Mouse (Mus musculus): ENCODE measurements around the gene Lgi2. TPM values are rescaled to one million over a fixed set of nuclear protein-coding genes. Genes with fewer than 3 reads are reported as not detected.

Lgi2 gene
- polyA plus RNA-seq, 1 experiment = 25.6 TPM

DNA sequence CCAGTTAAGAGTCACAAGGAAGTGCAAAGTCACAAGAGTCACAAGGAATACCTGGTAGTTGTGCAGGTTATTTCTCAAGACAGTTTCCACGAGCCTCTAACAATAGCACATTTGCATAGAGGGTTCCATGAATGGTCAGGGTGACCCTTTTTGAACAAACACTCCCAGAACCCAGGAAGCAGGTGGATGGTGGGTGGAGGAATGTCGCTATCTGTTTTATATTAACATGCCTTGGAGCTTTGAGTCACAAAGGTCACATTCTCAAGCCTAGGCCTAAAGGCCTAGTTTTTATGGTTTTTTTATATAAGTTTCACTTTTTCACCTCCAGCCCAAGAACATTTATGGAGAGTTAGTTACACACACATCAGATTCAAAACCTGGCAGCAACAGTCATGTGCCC is 46.3 kb downstream of the Lgi2 start:
- TF ChIP-seq POLR2A (IDR thresholded peaks at IDR 0.05; ENCODE audit: extremely low read depth, insufficient read depth, low read length) (no peak), CTCF (IDR thresholded peaks at IDR 0.05; ENCODE audit: extremely low read depth, insufficient read depth, low read length) (no peak)
- H3K4me3 ChIP-seq (ENCODE audit: insufficient read depth, low read length) = no peak overlapping the region

DNA sequence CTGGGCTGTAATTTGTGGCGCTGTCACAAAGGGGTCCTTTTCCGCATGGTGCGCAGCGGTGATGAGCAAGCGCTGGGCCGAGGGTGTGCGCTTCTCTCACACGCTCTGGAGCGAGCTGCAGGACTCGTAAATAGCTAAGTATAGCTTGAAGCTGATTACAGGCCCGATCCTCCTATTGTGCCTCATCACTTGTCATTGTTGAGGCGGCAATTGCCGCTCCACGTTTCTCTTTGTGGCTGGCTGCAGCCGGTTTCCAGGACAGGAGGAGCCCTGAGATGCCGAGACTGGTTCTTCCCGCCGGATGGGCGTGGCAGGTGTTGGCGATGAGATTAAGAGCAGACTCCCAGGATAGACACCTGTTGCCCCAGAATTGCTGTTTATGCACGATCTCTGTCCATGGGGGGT is 50.2 kb downstream of the Lgi2 start:
- no peak overlapping the region for H3K27ac ChIP-seq (ENCODE audit: insufficient read depth, low read length)
- no peak for TF ChIP-seq CTCF (IDR thresholded peaks at IDR 0.05; ENCODE audit: extremely low read depth, insufficient read depth, low read length)
- no peak for TF ChIP-seq POLR2A (IDR thresholded peaks at IDR 0.05; ENCODE audit: extremely low read depth, insufficient read depth, low read length)

More for the DNA sequence above, 46.3 kb downstream of the Lgi2 start:
- Histone ChIP-seq H3K4me1 (ENCODE audit: control insufficient read depth, insufficient read depth, low read length) (peaks cover 1% of the 10 kb centered on the region; the same call in 1 of the 2 replicates), H3K27ac (ENCODE audit: insufficient read depth, low read length) (no peak overlapping the region)

DNA sequence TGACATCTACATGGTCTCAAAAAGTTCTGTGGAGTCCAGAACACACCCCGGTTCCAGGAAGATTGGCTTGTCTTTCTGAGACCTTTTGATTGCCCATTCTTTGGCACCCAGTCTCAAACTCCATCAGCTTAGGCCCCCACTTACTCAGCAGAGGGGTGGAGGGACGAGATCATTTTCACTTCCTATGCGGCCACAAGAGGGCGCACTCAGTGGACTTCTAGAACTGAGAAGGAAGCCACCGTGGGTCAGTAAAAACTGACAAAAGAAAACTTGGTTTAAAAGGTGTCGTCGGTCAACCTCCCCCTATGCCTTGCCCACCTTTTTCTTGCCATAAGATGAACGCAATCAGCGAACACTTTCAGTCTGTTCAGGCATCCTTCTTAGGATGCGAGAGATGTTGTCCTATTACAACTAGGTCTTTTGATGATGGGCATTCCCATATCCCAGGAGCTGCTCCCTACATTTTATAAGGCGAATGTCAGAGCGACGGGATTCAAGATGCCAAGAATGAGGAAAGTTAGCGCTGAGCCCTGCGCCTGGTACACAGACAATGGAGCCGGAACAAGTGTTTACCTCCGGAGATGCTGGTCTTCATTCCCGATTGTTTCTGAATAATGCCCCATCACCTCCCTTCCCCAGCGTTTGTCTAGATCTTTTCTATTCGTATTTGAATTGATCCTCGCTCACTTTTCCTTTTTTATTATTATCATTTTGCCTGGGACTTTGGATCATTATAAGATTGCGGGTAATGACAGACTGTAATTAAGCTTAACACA is 50.8 kb downstream of the Lgi2 start:
- Histone ChIP-seq H3K27ac (ENCODE audit: insufficient read depth, low read length) (no peak overlapping the region), H3K4me3 (ENCODE audit: insufficient read depth, low read length) (peak overlapping the region; percentile 3), H3K4me1 (ENCODE audit: control insufficient read depth, insufficient read depth, low read length) (peaks cover 1% of the 10 kb centered on the region; the same call in 1 of the 2 replicates)
- TF ChIP-seq CTCF (IDR thresholded peaks at IDR 0.05; ENCODE audit: extremely low read depth, insufficient read depth, low read length) = peak; percentile 61
- TF ChIP-seq POLR2A (IDR thresholded peaks at IDR 0.05; ENCODE audit: extremely low read depth, insufficient read depth, low read length) = no peak

More for the DNA sequence above, 50.2 kb downstream of the Lgi2 start:
- Histone ChIP-seq H3K4me1 (ENCODE audit: control insufficient read depth, insufficient read depth, low read length) (peaks cover 1% of the 10 kb centered on the region; the same call in 1 of the 2 replicates), H3K4me3 (ENCODE audit: insufficient read depth, low read length) (peak overlapping the region; percentile 3; the same call in 1 of the 2 replicates)

DNA sequence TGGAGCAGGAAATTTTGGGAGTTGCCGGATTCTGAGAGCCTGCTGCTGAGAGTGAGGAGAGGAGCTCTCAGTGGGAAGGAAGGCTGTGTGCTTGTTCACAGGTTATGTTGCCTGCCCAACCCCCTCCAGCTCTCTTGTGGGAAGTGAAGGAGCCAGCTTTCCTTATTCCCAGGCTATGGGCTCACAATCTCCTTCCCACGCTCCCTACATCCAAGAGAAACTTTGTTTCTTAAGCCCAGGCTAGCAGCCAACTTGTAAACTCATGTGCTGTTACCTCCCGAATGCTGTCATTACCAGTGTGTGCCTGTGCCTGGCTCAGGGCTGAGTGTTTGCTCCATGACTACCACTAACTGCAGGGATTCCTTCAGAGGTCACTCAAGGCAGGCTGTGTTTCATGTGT is 55.2 kb downstream of the Lgi2 start:
- H3K4me1 ChIP-seq (ENCODE audit: control insufficient read depth, insufficient read depth, low read length) = peaks cover 1% of the 10 kb centered on the region; the same call in 1 of the 2 replicates
- TF ChIP-seq CTCF (IDR thresholded peaks at IDR 0.05; ENCODE audit: extremely low read depth, insufficient read depth, low read length) (no peak), POLR2A (IDR thresholded peaks at IDR 0.05; ENCODE audit: extremely low read depth, insufficient read depth, low read length) (no peak)
- H3K27ac ChIP-seq (ENCODE audit: insufficient read depth, low read length) = no peak overlapping the region
- no peak overlapping the region for H3K4me3 ChIP-seq (ENCODE audit: insufficient read depth, low read length)

DNA sequence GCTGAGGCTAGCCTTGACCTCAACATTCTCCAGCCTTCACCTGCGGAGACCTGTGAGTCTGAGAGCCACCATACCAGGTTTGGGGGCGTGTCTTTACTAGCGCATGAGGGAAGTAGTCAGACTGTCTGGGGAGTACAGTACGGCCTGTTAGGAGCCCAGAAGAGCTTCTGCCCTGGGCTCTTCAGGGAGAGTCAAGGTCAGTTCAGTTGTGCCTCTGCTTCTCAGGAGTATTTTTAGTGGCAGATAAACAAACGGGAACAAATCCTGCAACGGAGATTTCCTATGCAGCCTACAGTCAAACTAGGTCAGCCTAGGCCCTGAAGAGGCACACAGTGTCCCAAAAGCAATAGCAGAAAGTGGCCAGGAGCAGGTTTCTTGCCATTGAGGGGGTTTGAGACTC is 56.8 kb downstream of the Lgi2 start:
- no peak overlapping the region for H3K27ac ChIP-seq (ENCODE audit: insufficient read depth, low read length)
- no peaks in the 10 kb centered on the region for H3K4me1 ChIP-seq (ENCODE audit: control insufficient read depth, insufficient read depth, low read length)
- H3K4me3 ChIP-seq (ENCODE audit: insufficient read depth, low read length) = no peak overlapping the region
- TF ChIP-seq CTCF (IDR thresholded peaks at IDR 0.05; ENCODE audit: extremely low read depth, insufficient read depth, low read length) = no peak
- TF ChIP-seq POLR2A (IDR thresholded peaks at IDR 0.05; ENCODE audit: extremely low read depth, insufficient read depth, low read length) = no peak

DNA sequence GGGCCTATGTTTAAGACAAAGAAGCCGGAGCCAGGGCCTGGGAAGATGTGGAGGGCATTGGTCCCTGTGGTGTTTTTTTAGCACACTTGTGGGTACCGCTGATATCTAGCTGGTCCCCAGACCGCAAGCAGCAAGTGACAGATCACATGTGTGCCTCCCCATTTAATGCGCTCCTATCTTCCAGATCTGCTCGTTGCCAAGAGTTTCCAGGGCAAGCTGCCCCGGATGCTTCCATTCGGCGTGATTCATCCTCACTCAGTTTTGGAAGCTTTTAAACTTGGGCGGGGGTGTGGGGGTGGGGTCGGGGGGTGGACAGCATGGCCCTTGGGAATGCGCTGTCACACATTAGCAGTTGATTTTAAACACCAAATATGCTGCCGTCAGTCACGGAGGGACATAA is 61.6 kb downstream of the Lgi2 start:
- Histone ChIP-seq H3K27ac (ENCODE audit: insufficient read depth, low read length) (no peak overlapping the region), H3K4me1 (ENCODE audit: control insufficient read depth, insufficient read depth, low read length) (no peaks in the 10 kb centered on the region), H3K4me3 (ENCODE audit: insufficient read depth, low read length) (no peak overlapping the region)
- TF ChIP-seq POLR2A (IDR thresholded peaks at IDR 0.05; ENCODE audit: extremely low read depth, insufficient read depth, low read length) (no peak), CTCF (IDR thresholded peaks at IDR 0.05; ENCODE audit: extremely low read depth, insufficient read depth, low read length) (no peak)

DNA sequence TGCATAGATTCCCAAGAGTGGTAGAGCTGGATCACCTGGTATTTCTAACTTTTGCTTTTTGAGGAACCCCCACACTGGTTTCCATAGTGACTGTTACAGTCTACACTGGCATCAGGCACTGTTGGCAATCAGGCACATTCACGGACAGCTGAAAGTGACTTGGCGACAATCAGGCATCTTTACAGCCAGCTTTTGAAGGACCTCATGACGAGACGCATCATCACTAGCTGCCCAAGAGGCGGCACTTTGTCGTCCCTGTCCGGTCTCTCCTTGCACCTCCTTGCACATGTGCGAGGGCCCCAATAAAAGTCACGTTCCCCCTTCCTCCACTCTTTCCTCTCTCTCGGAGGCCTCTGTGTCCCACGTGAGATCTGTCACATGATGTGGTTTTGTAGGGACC is 62.1 kb downstream of the Lgi2 start:
- H3K27ac ChIP-seq (ENCODE audit: insufficient read depth, low read length) = no peak overlapping the region
- no peak for TF ChIP-seq POLR2A (IDR thresholded peaks at IDR 0.05; ENCODE audit: extremely low read depth, insufficient read depth, low read length)
- H3K4me3 ChIP-seq (ENCODE audit: insufficient read depth, low read length) = no peak overlapping the region
- no peaks in the 10 kb centered on the region for H3K4me1 ChIP-seq (ENCODE audit: control insufficient read depth, insufficient read depth, low read length)

- Histone ChIP-seq H3K27ac (ENCODE audit: insufficient read depth, low read length) (no peak overlapping the region), H3K4me3 (ENCODE audit: insufficient read depth, low read length) (no peak overlapping the region), H3K4me1 (ENCODE audit: control insufficient read depth, insufficient read depth, low read length) (no peaks in the 10 kb centered on the region)
- TF ChIP-seq POLR2A (IDR thresholded peaks at IDR 0.05; ENCODE audit: extremely low read depth, insufficient read depth, low read length) (no peak), CTCF (IDR thresholded peaks at IDR 0.05; ENCODE audit: extremely low read depth, insufficient read depth, low read length) (no peak)
Observed at GRCm38 (mm10) chr5:52495671-52496070, 70.6 kb downstream of the Lgi2 start.

GRCm38 (mm10) chr5:52491496-52491895 is 74.8 kb downstream of the Lgi2 start:
- Histone ChIP-seq H3K27ac (ENCODE audit: insufficient read depth, low read length) (no peak overlapping the region), H3K4me3 (ENCODE audit: insufficient read depth, low read length) (no peak overlapping the region), H3K4me1 (ENCODE audit: control insufficient read depth, insufficient read depth, low read length) (no peaks in the 10 kb centered on the region)
- TF ChIP-seq CTCF (IDR thresholded peaks at IDR 0.05; ENCODE audit: extremely low read depth, insufficient read depth, low read length) (no peak), POLR2A (IDR thresholded peaks at IDR 0.05; ENCODE audit: extremely low read depth, insufficient read depth, low read length) (no peak)
